Mouse (Mus musculus) v-Abl transformed pro-B cells (cell line): ENCODE data around the gene Scel.
"Not testable (repeated sequence)": the region's sequence is repeated elsewhere in the genome, so short reads cannot be mapped to it uniquely, and the experiment has no call there.

Source experiments
- in situ Hi-C, 2 experiments: fragments of 400-800 bp; cut with MboI; formaldehyde crosslinking; loops; one replicate each; pipeline ENCODE4 v1.15.1; 2025; ENCODE audit not compliant: unreplicated experiment in 2 of 2

The Scel gene

GRCm38 (mm10) chr14:103512802-103513472 is at the start of gene Scel:
TSS of gene Scel (plus strand) at chr14:103513342.
- in situ Hi-C loops = no loop called here

GRCm38 (mm10) chr14:103468691-103469463 is 44.3 kb upstream of the Scel start:
- in situ Hi-C loops = loop anchor here (5.0 to 10.0 kb wide), 3 partner anchors 117 to 244 kb away; no protein-coding TSS in a partner anchor

GRCm38 (mm10) chr14:103469464-103470015 is 43.6 kb upstream of the Scel start:
- in situ Hi-C loops = loop anchor here (5.0 to 10.0 kb wide), 3 partner anchors 117 to 245 kb away; no protein-coding TSS in a partner anchor

GRCm38 (mm10) chr14:103471074-103471778 is 41.9 kb upstream of the Scel start:
- in situ Hi-C loops = no loop called here

GRCm38 (mm10) chr14:103471806-103472553 is 41.2 kb upstream of the Scel start:
- in situ Hi-C loops = no loop called here

GRCm38 (mm10) chr14:103472554-103472905 is 40.6 kb upstream of the Scel start:
- in situ Hi-C loops = no loop called here

GRCm38 (mm10) chr14:103475312-103475711 is 37.8 kb upstream of the Scel start:
- in situ Hi-C loops = no loop called here

GRCm38 (mm10) chr14:103476232-103476631 is 36.9 kb upstream of the Scel start:
- in situ Hi-C loops = not testable (repeated sequence)

GRCm38 (mm10) chr14:103477281-103477680 is 35.9 kb upstream of the Scel start:
- in situ Hi-C loops = no loop called here

GRCm38 (mm10) chr14:103477959-103478358 is 35.2 kb upstream of the Scel start:
- in situ Hi-C loops = no loop called here

- in situ Hi-C loops = no loop called here
Observed at GRCm38 (mm10) chr14:103479446-103479845, 33.7 kb upstream of the Scel start.

- in situ Hi-C loops = loop anchor here in 1 of 2 experiments (5.0 to 10.0 kb wide), 2 partner anchors 173 to 409 kb away; partner anchors contain the start of genes Cln5 and Slain1
Observed at GRCm38 (mm10) chr14:103481514-103481913, 31.6 kb upstream of the Scel start.

- in situ Hi-C loops = loop anchor here (5.0 to 10.0 kb wide), 2 partner anchors 169 to 418 kb away; partner anchors contain the start of gene Slain1 (in 1 of the 2)
Observed at GRCm38 (mm10) chr14:103485671-103486070, 27.5 kb upstream of the Scel start.

- in situ Hi-C loops = loop anchor here (5.0 to 10.0 kb wide), 2 partner anchors 168 to 420 kb away; partner anchors contain the start of gene Slain1 (in 1 of the 2)
Observed at GRCm38 (mm10) chr14:103486974-103487373, 26.2 kb upstream of the Scel start.

GRCm38 (mm10) chr14:103488659-103489058 is 24.5 kb upstream of the Scel start:
- in situ Hi-C loops = loop anchor here (5.0 to 10.0 kb wide), 2 partner anchors 166 to 421 kb away; partner anchors contain the start of gene Slain1 (in 1 of the 2)

- in situ Hi-C loops = no loop called here
Observed at GRCm38 (mm10) chr14:103498199-103498598, 14.9 kb upstream of the Scel start.

- in situ Hi-C loops = no loop called here
Observed at GRCm38 (mm10) chr14:103498613-103499012, 14.5 kb upstream of the Scel start.

- in situ Hi-C loops = no loop called here
Observed at GRCm38 (mm10) chr14:103499060-103499459, 14.1 kb upstream of the Scel start.

- in situ Hi-C loops = no loop called here
Observed at GRCm38 (mm10) chr14:103500309-103500708, 12.8 kb upstream of the Scel start.

GRCm38 (mm10) chr14:103500941-103501340 is 12.2 kb upstream of the Scel start:
- in situ Hi-C loops = no loop called here
